Mouse (Mus musculus): ENCODE data around the gene Khdrbs2. TPM values are rescaled to one million over a fixed set of nuclear protein-coding genes. Genes with fewer than 3 reads are reported as not detected.

The Khdrbs2 gene
- polyA plus RNA-seq, 1 experiment, result not detected

DNA sequence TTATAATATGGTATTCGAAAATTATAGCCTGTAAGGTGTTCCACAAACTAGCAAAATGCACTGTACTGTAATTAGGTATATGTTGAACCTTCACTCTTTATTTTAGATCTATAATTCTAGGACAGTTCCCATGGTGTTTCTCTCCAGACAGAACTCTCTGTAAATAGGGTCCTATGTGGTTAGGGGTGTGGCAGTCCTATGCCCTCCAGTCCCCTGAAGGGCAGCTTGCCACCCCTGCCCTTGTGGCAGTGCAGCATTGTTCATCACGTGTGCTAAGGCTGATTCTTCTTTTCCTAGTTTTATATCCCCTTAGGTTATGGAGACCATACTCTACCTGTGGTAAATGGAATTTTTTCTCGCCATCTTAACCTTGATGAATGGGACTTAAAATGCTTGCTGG, 136.6 kb downstream of the Khdrbs2 start:
- no peaks in the 10 kb centered on the region for H3K4me1 ChIP-seq (ENCODE audit: control insufficient read depth, insufficient read depth, low read length)
- no peak overlapping the region for H3K4me3 ChIP-seq (ENCODE audit: insufficient read depth, low read length)
- no peak overlapping the region for H3K27ac ChIP-seq (ENCODE audit: insufficient read depth, low read length)
- TF ChIP-seq POLR2A (IDR thresholded peaks at IDR 0.05; ENCODE audit: low read depth, low read length), result no peak
- TF ChIP-seq CTCF (IDR thresholded peaks at IDR 0.05; ENCODE audit: borderline replicate concordance, insufficient read depth, low read length), result no peak

DNA sequence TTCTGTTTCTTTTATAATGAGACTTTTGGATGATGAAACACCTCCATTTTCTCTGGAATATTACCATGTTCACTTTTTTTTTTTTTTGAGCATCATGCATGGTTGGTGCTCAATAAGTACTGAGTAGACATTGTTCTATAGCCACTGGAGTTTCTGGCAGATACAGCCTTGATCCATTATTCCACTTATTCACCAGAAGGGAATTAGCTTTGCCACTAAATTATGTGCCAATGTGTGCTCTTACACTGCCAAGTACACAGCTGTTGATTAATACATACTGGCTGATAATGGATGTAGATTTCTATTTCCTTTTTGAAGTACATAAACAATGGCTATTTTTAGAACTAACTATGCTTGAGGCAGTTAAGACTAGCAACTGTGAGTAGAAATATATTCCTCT, 137.1 kb downstream of the Khdrbs2 start:
- Histone ChIP-seq H3K4me1 (ENCODE audit: control insufficient read depth, insufficient read depth, low read length) (no peaks in the 10 kb centered on the region), H3K27ac (ENCODE audit: insufficient read depth, low read length) (no peak overlapping the region), H3K4me3 (ENCODE audit: insufficient read depth, low read length) (no peak overlapping the region)
- TF ChIP-seq CTCF (IDR thresholded peaks at IDR 0.05; ENCODE audit: borderline replicate concordance, insufficient read depth, low read length), result no peak
- TF ChIP-seq POLR2A (IDR thresholded peaks at IDR 0.05; ENCODE audit: low read depth, low read length), result no peak

- no peak overlapping the region for H3K27ac ChIP-seq (ENCODE audit: insufficient read depth, low read length)
- no peaks in the 10 kb centered on the region for H3K4me1 ChIP-seq (ENCODE audit: control insufficient read depth, insufficient read depth, low read length)
- TF ChIP-seq CTCF (IDR thresholded peaks at IDR 0.05; ENCODE audit: borderline replicate concordance, insufficient read depth, low read length) (no peak), POLR2A (IDR thresholded peaks at IDR 0.05; ENCODE audit: low read depth, low read length) (no peak)
- H3K4me3 ChIP-seq (ENCODE audit: insufficient read depth, low read length), result no peak overlapping the region
These were observed 166.6 kb downstream of the Khdrbs2 start for GRCm38 (mm10) chr1:32339108-32339507.

GRCm38 (mm10) chr1:32347538-32347937, 175.0 kb downstream of the Khdrbs2 start:
- H3K27ac ChIP-seq (ENCODE audit: insufficient read depth, low read length), result no peak overlapping the region
- no peaks in the 10 kb centered on the region for H3K4me1 ChIP-seq (ENCODE audit: control insufficient read depth, insufficient read depth, low read length)
- no peak overlapping the region for H3K4me3 ChIP-seq (ENCODE audit: insufficient read depth, low read length)
- TF ChIP-seq POLR2A (IDR thresholded peaks at IDR 0.05; ENCODE audit: low read depth, low read length), result no peak
- no peak for TF ChIP-seq CTCF (IDR thresholded peaks at IDR 0.05; ENCODE audit: borderline replicate concordance, insufficient read depth, low read length)

DNA sequence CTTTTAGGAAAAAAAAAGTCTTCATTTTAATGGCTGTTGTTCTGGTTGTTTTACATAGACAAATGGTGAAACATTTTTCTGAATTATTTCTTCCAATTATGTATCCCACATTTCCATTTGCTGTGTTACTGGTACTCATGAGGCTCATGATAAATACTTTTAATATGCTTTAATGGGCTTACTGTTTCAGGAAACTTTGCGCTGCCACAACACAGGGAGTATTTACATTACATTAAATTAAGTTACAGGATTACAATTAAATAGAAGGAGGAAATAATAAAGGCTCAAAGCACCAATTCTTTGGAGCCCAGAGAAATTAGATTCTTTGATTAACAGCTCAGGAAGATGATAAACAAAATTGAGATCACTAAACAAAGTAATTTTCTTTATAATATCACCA, 179.6 kb downstream of the Khdrbs2 start:
- no peak for TF ChIP-seq POLR2A (IDR thresholded peaks at IDR 0.05; ENCODE audit: low read depth, low read length)
- no peak for TF ChIP-seq CTCF (IDR thresholded peaks at IDR 0.05; ENCODE audit: borderline replicate concordance, insufficient read depth, low read length)
- no peak overlapping the region for H3K27ac ChIP-seq (ENCODE audit: insufficient read depth, low read length)
- no peaks in the 10 kb centered on the region for H3K4me1 ChIP-seq (ENCODE audit: control insufficient read depth, insufficient read depth, low read length)
- no peak overlapping the region for H3K4me3 ChIP-seq (ENCODE audit: insufficient read depth, low read length)

DNA sequence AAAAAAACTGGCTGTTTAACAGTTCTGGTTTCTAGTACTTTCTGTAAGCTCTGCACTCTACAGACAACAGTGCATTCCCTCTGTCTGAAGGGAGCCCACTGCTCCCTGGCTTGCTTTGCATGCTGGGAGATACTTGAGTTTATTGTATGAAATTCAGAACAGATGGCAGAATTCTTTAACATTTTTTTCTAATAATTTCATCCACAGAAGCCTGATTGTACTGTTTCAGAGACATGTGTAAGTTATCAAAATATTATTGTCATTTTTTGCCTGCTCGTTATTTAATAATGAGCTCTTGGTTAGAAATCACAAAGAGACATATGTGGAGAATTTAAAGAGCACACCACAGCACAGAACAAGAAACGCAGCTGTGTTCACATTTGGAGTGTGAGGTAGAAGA, 191.0 kb downstream of the Khdrbs2 start:
- Histone ChIP-seq H3K4me1 (ENCODE audit: control insufficient read depth, insufficient read depth, low read length) (no peaks in the 10 kb centered on the region), H3K27ac (ENCODE audit: insufficient read depth, low read length) (no peak overlapping the region), H3K4me3 (ENCODE audit: insufficient read depth, low read length) (no peak overlapping the region)
- TF ChIP-seq POLR2A (IDR thresholded peaks at IDR 0.05; ENCODE audit: low read depth, low read length) (no peak), CTCF (IDR thresholded peaks at IDR 0.05; ENCODE audit: borderline replicate concordance, insufficient read depth, low read length) (no peak)

DNA sequence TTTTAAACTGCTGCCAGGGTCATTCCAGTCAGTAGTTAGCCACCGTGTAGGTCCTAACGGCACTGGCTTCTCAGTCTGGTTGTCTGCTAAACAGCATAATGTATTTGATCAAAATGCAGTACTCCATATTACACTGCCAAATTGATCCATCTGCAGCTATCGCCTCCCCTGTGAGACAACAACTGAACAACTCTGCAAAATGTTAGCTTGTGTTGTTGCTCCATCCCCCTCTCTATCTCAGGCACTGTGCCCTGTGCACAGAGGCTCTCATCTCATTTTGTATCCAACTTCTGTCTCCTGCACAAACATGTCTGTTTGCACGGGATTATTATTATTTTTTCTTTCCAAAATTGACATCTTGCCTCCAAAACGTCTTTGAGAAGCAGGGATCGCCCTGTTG, 225.0 kb downstream of the Khdrbs2 start:
- H3K4me3 ChIP-seq (ENCODE audit: insufficient read depth, low read length), result no peak overlapping the region
- H3K27ac ChIP-seq (ENCODE audit: insufficient read depth, low read length), result no peak overlapping the region
- TF ChIP-seq CTCF (IDR thresholded peaks at IDR 0.05; ENCODE audit: borderline replicate concordance, insufficient read depth, low read length) (no peak), POLR2A (IDR thresholded peaks at IDR 0.05; ENCODE audit: low read depth, low read length) (no peak)

DNA sequence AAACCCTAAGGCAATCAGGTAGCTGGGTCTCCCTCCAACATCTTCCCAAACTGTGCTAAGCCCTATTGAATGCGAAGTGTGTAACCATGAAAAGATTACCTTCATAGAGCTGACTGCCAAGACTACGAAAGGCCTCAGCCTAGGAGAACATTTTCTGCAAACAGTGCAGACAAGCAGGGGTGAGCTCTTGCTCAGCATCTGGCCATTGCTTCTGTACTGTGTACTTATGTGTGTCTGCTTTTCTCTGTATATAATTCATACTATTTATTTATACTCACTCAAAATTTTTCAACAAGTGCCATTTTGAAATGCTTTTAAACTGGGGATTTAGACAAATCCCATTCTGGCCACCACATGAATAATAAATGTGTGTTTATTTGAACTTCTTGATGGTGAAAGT, 235.1 kb downstream of the Khdrbs2 start:
- no peaks in the 10 kb centered on the region for H3K4me1 ChIP-seq (ENCODE audit: control insufficient read depth, insufficient read depth, low read length)
- H3K4me3 ChIP-seq (ENCODE audit: insufficient read depth, low read length), result no peak overlapping the region
- TF ChIP-seq CTCF (IDR thresholded peaks at IDR 0.05; ENCODE audit: borderline replicate concordance, insufficient read depth, low read length) (no peak), POLR2A (IDR thresholded peaks at IDR 0.05; ENCODE audit: low read depth, low read length) (no peak)
- no peak overlapping the region for H3K27ac ChIP-seq (ENCODE audit: insufficient read depth, low read length)

More for the DNA sequence above, 225.0 kb downstream of the Khdrbs2 start:
- no peaks in the 10 kb centered on the region for H3K4me1 ChIP-seq (ENCODE audit: control insufficient read depth, insufficient read depth, low read length)

- Histone ChIP-seq H3K4me1 (ENCODE audit: control insufficient read depth, insufficient read depth, low read length) (no peaks in the 10 kb centered on the region), H3K27ac (ENCODE audit: insufficient read depth, low read length) (no peak overlapping the region), H3K4me3 (ENCODE audit: insufficient read depth, low read length) (no peak overlapping the region)
- no peak for TF ChIP-seq POLR2A (IDR thresholded peaks at IDR 0.05; ENCODE audit: low read depth, low read length)
- no peak for TF ChIP-seq CTCF (IDR thresholded peaks at IDR 0.05; ENCODE audit: borderline replicate concordance, insufficient read depth, low read length)
These were observed 255.9 kb downstream of the Khdrbs2 start for GRCm38 (mm10) chr1:32428410-32428809.

GRCm38 (mm10) chr1:32429493-32429892, 257.0 kb downstream of the Khdrbs2 start:
- no peak overlapping the region for H3K4me3 ChIP-seq (ENCODE audit: insufficient read depth, low read length)
- H3K4me1 ChIP-seq (ENCODE audit: control insufficient read depth, insufficient read depth, low read length), result no peaks in the 10 kb centered on the region
- no peak overlapping the region for H3K27ac ChIP-seq (ENCODE audit: insufficient read depth, low read length)
- TF ChIP-seq CTCF (IDR thresholded peaks at IDR 0.05; ENCODE audit: borderline replicate concordance, insufficient read depth, low read length) (no peak), POLR2A (IDR thresholded peaks at IDR 0.05; ENCODE audit: low read depth, low read length) (no peak)

DNA sequence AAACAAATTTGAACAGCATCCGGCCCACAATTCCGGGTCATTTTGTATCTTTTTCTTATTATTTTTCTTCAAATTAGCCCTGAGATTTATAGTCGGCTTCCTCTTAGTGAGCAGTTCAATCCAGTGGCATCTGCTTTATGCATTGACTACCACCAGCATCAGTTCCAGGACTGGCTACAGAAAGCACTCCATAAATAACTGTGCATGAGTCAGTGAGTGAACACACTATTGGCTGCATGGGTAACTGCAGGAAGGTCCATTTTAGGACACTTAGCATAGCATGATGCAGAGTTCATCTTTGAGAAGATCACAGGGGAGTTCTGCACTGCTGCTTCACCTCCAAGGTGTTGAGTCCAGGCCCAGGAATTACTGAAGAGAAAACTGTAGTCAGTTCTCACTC, 258.0 kb downstream of the Khdrbs2 start:
- Histone ChIP-seq H3K27ac (ENCODE audit: insufficient read depth, low read length) (no peak overlapping the region), H3K4me3 (ENCODE audit: insufficient read depth, low read length) (no peak overlapping the region), H3K4me1 (ENCODE audit: control insufficient read depth, insufficient read depth, low read length) (no peaks in the 10 kb centered on the region)
- TF ChIP-seq CTCF (IDR thresholded peaks at IDR 0.05; ENCODE audit: borderline replicate concordance, insufficient read depth, low read length) (no peak), POLR2A (IDR thresholded peaks at IDR 0.05; ENCODE audit: low read depth, low read length) (no peak)

All from embryonic fibroblast, embryonic 13.5 days (primary cell).